Mouse (Mus musculus) adrenal gland, adult (tissue): Measurements from ENCODE around the gene C1qtnf4.

ENCODE experiments used
- DNase-seq, 2 experiments: peaks; one replicate each; pipeline ENCODE4 v3.0.0; 2022 to 2023; ENCODE audit warnings: low spot score in 1 of 2; ENCODE audit not compliant: inconsistent age in 2 of 2

Gene C1qtnf4

DNA sequence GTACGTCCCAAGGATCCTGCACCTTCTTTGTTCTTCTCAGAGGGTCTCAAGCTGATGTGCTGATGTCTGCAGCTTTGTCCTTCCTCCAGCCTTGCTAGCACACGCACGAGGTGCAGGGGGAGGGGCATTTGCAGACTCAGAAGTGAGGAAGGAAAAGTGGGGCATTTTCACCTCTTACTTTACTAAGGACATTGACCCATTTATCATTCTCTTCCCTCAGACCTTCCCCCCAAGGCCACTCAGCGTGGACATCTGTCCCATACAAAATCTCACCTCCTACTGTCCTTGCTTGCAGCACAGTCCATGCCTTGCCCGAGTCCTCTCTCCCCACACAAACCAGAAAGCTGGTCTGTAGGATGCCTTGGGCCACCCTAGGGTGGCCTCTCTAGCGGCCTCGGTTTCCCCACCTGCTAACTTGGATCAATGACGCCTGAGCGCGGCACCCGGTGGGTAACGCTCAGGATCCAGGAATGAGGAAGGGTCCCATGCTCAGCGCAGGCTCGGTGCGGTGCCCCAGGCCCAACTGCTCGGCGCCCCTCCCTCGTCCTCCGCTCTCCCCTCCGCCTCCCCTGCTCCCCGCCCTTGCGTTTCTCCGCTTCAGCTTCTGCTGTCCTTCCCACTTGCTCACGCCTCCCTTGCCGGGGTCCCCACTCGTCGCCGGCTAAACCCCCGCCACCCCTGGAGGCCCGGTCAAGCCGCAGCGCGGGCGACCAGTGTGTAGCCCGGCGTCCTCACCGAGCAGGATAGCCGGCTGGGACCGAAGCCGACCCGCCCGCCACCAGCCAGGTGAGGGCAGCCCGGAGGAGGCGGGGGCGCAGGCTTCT lies at the start of gene C1qtnf4:
TSS of gene C1qtnf4 (plus strand) at position 643 of the 824 bp plus-strand sequence.
- peak; percentile 24 to 67 for DNase-seq

- DNase-seq, result no peak
Measured at GRCm38 (mm10) chr2:90838621-90839020, 47.0 kb upstream of the C1qtnf4 start.

GRCm38 (mm10) chr2:90843666-90844065 lies 42.0 kb upstream of the C1qtnf4 start:
- no peak for DNase-seq

DNA sequence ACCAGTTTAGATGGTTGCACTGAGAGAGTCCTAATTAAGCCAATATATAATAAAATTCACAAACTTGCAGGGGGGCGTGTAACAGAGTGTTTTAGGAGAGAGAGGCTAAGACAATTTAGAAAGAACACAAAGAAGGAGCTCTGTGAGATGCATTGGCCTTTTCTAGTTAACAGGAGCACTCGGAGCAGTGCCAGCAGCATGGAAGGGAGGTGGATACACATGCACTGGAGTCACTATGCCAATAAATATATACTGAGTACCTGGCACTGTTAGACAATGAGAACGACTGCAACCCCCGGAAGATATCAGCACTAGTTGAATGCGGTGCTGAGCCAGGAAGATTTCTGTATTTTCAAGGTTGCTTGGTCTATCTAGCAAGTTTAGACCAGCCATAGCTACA lies 41.4 kb upstream of the C1qtnf4 start:
- no peak for DNase-seq

- no peak for DNase-seq
Measured at GRCm38 (mm10) chr2:90845234-90845633, 40.4 kb upstream of the C1qtnf4 start.

DNA sequence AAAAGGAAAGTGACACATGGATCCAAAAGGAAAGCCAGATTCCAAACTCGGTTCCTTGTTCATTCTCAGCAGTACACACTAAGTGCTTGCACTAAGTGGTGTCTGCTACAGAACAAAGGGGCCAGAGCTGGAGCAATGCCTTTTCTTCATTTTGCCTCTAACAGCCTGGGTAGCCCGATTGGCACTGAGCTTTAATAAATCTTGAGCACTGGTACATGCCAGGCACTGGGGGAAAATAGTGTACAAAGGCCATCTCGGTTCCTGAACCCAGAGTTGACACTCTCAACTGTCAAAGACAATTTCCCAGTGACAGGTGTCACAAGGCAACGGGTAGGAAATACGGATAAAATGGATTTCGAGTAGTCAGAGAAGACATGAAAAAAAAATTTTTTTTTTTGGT lies 39.5 kb upstream of the C1qtnf4 start:
- DNase-seq, result peak; percentile 44 to 78

GRCm38 (mm10) chr2:90846597-90846954 lies 39.1 kb upstream of the C1qtnf4 start:
- no peak for DNase-seq

DNA sequence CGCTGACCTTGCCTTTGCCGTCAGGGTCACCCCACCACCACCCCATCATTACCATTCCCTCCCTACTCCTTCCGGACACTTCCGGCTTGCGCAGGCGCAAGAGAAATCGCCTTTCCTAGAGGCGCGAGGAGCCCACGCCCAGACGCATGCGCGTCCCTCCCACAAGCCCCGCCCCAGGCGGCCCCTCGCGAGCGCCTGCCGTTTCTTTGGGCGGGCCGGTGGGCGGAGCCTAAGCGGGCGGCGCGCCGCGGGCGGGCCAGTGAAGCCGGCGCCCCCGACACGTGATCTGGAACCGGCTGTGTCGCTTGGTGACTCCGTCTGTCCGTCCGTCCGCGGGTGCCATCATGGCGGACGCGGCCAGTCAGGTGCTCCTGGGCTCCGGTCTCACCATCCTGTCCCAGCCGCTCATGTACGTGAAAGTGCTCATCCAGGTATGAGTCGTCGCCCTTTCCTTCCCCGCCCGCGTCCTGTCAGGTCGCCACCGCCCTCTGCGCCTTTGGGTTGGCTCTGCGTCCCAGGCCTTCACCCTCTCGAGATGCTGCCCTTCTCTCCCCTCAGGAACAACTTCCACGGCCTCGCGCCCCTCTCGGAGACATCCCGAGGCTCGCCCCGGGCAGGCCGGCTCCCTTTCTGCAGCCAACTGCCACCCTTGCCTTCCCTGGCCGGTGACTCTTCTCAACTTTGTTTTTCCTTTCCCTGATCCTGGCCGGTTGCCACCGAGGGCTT lies 38.5 kb upstream of the C1qtnf4 start, which contains the start of gene Mtch2:
TSS of gene Mtch2 (plus strand) at position 201 of the 726 bp plus-strand sequence.
- peak; percentile 99 for DNase-seq

DNA sequence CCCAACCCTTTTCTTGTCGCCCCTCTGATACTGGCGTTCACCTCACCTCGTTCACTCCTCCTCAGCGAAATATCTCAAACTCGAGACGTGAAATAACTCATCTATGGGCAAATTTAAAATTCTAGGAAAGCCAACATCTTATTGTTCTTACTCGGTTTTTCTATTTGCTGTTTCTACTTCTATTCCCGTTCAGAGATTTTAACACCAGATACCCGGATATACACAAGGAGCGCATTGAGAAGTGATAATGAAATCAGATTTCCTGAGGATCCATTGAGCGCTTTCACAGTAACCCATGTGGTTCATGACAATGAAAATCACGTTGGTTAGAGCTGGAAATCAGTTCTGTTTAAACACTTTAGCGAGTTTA lies 38.0 kb upstream of the C1qtnf4 start:
- DNase-seq, result no peak

GRCm38 (mm10) chr2:90848331-90848730 lies 37.3 kb upstream of the C1qtnf4 start:
- DNase-seq, result peak in 1 of 2 experiments; percentile 60

- DNase-seq, result no peak
Measured at GRCm38 (mm10) chr2:90850401-90850800, 35.3 kb upstream of the C1qtnf4 start.

DNA sequence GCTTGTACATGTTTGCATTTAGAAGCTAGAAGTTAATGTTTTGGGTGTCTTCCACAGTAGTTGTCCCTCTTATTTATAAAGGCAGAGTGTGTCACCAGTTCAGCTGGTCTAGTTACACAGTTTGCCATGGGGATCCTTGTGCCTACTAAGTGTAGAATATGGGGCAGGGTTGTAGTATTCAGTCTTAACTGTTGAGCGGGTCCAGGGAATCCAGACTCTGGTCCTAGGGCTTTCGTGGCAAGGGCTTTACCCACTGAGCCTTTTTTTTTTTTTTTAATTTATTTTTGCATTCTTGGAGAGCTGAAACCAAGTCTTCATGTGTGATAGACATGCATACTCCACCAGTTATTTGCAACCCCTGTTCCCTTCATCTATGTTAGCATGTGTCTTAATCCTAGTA lies 24.2 kb upstream of the C1qtnf4 start:
- no peak for DNase-seq

DNA sequence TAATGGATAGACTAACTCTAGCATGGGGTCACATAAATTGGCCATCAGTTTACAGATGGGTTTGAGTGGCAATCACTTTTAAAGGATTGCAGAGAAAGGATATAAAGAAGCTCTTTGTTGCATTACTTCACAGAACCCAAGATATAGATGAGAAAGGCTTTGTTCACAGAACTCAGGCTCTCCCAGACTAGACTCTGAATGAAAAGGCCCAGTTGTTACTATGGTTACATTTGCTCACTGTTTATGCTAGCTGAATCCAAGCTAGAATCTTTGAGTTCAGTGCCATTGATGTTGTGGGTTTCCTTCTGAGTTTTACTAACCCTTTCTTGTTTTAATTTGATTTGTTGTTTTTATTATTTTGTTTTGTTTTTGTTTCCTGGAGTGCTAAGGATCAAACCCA lies 21.5 kb upstream of the C1qtnf4 start:
- no peak for DNase-seq

DNA sequence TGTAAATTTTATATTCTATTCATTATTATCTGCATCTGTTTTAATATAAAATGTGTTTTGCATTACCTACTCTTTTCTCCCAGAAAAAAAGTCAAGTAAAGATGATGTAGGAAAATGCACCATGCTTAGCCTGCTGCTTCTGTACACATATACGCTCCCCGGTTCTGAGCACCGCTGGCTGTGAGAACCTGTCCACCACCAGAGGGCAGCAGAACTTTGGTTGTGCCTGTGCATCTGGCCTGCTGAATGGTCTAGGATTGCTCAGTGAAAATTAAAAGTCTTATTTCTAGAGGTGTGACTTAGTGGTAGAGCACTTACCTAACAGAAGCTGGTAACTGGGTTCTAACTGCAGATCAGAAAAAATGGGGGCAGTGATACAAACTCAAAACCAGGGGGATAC lies 19.1 kb upstream of the C1qtnf4 start:
- DNase-seq, result peak; percentile 78 to 94

GRCm38 (mm10) chr2:90870136-90870601 lies 15.5 kb upstream of the C1qtnf4 start:
- DNase-seq, result no peak

- peak in 1 of 2 experiments; percentile 41 for DNase-seq
Measured at GRCm38 (mm10) chr2:90871180-90871961, 14.3 kb upstream of the C1qtnf4 start.

DNA sequence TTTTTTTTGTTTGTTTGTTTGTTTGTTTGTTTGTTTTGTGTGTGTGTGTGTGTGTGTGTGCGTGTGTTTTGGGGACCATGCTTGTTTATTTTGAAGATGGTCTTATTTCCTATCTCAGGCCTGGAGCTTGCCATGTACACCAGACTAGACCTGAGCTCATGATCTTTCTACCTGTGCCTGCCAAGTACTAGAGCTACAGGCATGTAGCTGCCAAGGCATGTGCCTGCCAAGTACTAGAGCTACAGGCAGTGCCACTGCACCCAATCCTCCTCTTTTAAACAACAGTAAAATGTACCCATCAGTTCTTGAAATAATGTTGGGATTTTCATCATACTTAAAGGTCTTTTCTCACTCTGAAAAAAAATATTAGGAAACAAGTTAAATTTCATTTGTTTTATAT lies 11.6 kb upstream of the C1qtnf4 start:
- DNase-seq, result no peak

- no peak for DNase-seq
Measured at GRCm38 (mm10) chr2:90875239-90875638, 10.4 kb upstream of the C1qtnf4 start.

DNA sequence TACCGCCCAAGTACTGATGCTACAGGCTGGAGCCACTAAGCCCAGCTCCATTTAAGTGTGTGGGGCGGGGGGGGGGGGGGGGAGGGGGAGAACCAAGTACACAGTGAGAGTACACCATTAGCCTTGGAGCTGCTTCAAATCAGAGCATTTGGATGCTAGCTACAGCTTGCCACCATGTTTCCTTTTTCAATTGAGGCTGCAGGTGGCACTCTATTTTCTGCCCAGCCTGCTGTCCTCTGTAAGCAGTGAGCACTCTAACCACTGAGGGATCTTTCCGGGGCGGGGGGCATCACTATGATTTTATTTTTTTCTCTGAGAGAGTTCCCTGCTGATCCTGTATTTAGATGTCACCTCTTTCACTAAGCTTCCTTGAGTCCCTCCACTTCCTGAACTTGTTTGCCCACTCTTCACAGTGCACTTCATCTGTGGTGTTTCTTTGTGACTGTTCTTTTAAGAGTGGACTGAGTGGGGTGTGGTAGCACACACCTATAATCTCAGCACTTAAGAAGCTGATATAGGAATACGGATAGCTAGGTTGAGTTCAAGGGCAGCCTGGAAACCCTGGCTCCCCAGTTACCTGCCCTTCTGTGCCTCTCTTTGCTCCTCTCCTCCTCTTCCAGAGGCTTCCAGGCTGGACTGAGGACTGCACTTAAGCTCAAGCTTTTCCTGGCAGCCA lies 7.9 kb upstream of the C1qtnf4 start:
- no peak for DNase-seq

- no peak for DNase-seq
Measured at GRCm38 (mm10) chr2:90879419-90879818, 6.2 kb upstream of the C1qtnf4 start.
